Mouse (Mus musculus): ENCODE results near the gene Cul9. TPM values are rescaled to one million over a fixed set of nuclear protein-coding genes. Genes with fewer than 3 reads are reported as not detected.
A peak's percentile ranks its signal among the peaks of the same experiment; 100 is the strongest.

Gene Cul9
- polyA plus RNA-seq, 1 experiment from 2014 or later, result 3.9 TPM

- Histone ChIP-seq H3K9me3 (ENCODE audit: control insufficient read depth, low read length) (no peaks in the 10 kb centered on the region), H3K4me2 (ENCODE audit: low read length) (peak overlapping the region; percentile 61), H3K27ac (ENCODE audit: low read depth) (no peak overlapping the region), H3K36me3 (ENCODE audit: control insufficient read depth, insufficient read depth, low read length) (no peaks in the 10 kb centered on the region), H3K4me3 (ENCODE audit: low read depth, low read length) (peak overlapping the region; percentile 38), H3K4me1 (replicated peaks; ENCODE audit: control insufficient read depth, insufficient read depth, low read length) (peaks cover 8% of the 10 kb centered on the region; the same call in 1 of the 2 replicates), H3K9ac (ENCODE audit: low read length) (peak overlapping the region; percentile 30), H3K27me3 (replicated peaks; ENCODE audit: control insufficient read depth, insufficient read depth, low read length) (peaks cover 57% of the 10 kb centered on the region)
- DNase-seq (ENCODE audit: low spot score), result no peak
- WGBS, result 1% methylated on average over 32 of the region's 32 CpGs
- ATAC-seq (replicated peaks; ENCODE audit: low FRiP score, low TSS enrichment, low read depth), result no peak
Observed at GRCm38 (mm10) chr17:46460673-46461072, 85.5 kb downstream of the Cul9 start.

GRCm38 (mm10) chr17:46458439-46458838 is 87.7 kb downstream of the Cul9 start:
- peaks cover 79% of the 10 kb centered on the region for H3K27me3 ChIP-seq (replicated peaks; ENCODE audit: control insufficient read depth, insufficient read depth, low read length)
- H3K9ac ChIP-seq (ENCODE audit: low read length), result no peak overlapping the region
- WGBS, result 36% methylated on average over 3 of the region's 3 CpGs

GRCm38 (mm10) chr17:46457791-46458190 is 88.4 kb downstream of the Cul9 start:
- ATAC-seq (replicated peaks; ENCODE audit: low FRiP score, low TSS enrichment, low read depth) (no peak), DNase-seq (ENCODE audit: low spot score) (no peak)
- H3K4me1 ChIP-seq (replicated peaks; ENCODE audit: control insufficient read depth, insufficient read depth, low read length), result peaks cover 15% of the 10 kb centered on the region
- no peak overlapping the region for H3K27ac ChIP-seq (ENCODE audit: low read depth)
- H3K27me3 ChIP-seq (replicated peaks; ENCODE audit: control insufficient read depth, insufficient read depth, low read length), result peaks cover 86% of the 10 kb centered on the region
- no peak overlapping the region for H3K4me2 ChIP-seq (ENCODE audit: low read length)
- H3K36me3 ChIP-seq (ENCODE audit: control insufficient read depth, insufficient read depth, low read length), result no peaks in the 10 kb centered on the region
- no peaks in the 10 kb centered on the region for H3K9me3 ChIP-seq (ENCODE audit: control insufficient read depth, low read length)
- H3K4me3 ChIP-seq (ENCODE audit: low read depth, low read length), result no peak overlapping the region
- no peak overlapping the region for H3K9ac ChIP-seq (ENCODE audit: low read length)
- WGBS, result 14% methylated on average over 10 of the region's 10 CpGs

More at GRCm38 (mm10) chr17:46458439-46458838, 87.7 kb downstream of the Cul9 start:
- Histone ChIP-seq H3K4me2 (ENCODE audit: low read length) (no peak overlapping the region), H3K4me3 (ENCODE audit: low read depth, low read length) (no peak overlapping the region), H3K9me3 (ENCODE audit: control insufficient read depth, low read length) (no peaks in the 10 kb centered on the region), H3K27ac (ENCODE audit: low read depth) (no peak overlapping the region), H3K4me1 (replicated peaks; ENCODE audit: control insufficient read depth, insufficient read depth, low read length) (peaks cover 15% of the 10 kb centered on the region), H3K36me3 (ENCODE audit: control insufficient read depth, insufficient read depth, low read length) (no peaks in the 10 kb centered on the region)
- no peak for ATAC-seq (replicated peaks; ENCODE audit: low FRiP score, low TSS enrichment, low read depth)
- DNase-seq (ENCODE audit: low spot score), result no peak

GRCm38 (mm10) chr17:46455110-46455691 is 91.0 kb downstream of the Cul9 start:
- Histone ChIP-seq H3K4me2 (ENCODE audit: low read length) (peak overlapping the region; percentile 64), H3K9me3 (ENCODE audit: control insufficient read depth, low read length) (no peaks in the 10 kb centered on the region), H3K27me3 (replicated peaks; ENCODE audit: control insufficient read depth, insufficient read depth, low read length) (peaks cover 74% of the 10 kb centered on the region), H3K4me3 (ENCODE audit: low read depth, low read length) (peak overlapping the region; percentile 25), H3K4me1 (replicated peaks; ENCODE audit: control insufficient read depth, insufficient read depth, low read length) (peaks cover 7% of the 10 kb centered on the region; the same call in 1 of the 2 replicates), H3K9ac (ENCODE audit: low read length) (no peak overlapping the region), H3K27ac (ENCODE audit: low read depth) (no peak overlapping the region), H3K36me3 (ENCODE audit: control insufficient read depth, insufficient read depth, low read length) (no peaks in the 10 kb centered on the region)
- 1% methylated on average over 33 of the region's 33 CpGs for WGBS
- no peak for DNase-seq (ENCODE audit: low spot score)
- peak; percentile 30 for ATAC-seq (replicated peaks; ENCODE audit: low FRiP score, low TSS enrichment, low read depth)

GRCm38 (mm10) chr17:46454539-46454938 is 91.6 kb downstream of the Cul9 start:
- no peak overlapping the region for H3K27ac ChIP-seq (ENCODE audit: low read depth)
- no peak for DNase-seq (ENCODE audit: low spot score)
- no peaks in the 10 kb centered on the region for H3K9me3 ChIP-seq (ENCODE audit: control insufficient read depth, low read length)
- under 1% methylated on average over 9 of the region's 9 CpGs for WGBS
- ATAC-seq (replicated peaks; ENCODE audit: low FRiP score, low TSS enrichment, low read depth), result no peak
- H3K9ac ChIP-seq (ENCODE audit: low read length), result no peak overlapping the region
- H3K36me3 ChIP-seq (ENCODE audit: control insufficient read depth, insufficient read depth, low read length), result no peaks in the 10 kb centered on the region
- peak overlapping the region; percentile 25; the same call in 1 of the 2 replicates for H3K4me3 ChIP-seq (ENCODE audit: low read depth, low read length)
- H3K27me3 ChIP-seq (replicated peaks; ENCODE audit: control insufficient read depth, insufficient read depth, low read length), result peaks cover 67% of the 10 kb centered on the region
- H3K4me1 ChIP-seq (replicated peaks; ENCODE audit: control insufficient read depth, insufficient read depth, low read length), result peaks cover 7% of the 10 kb centered on the region; the same call in 1 of the 2 replicates
- H3K4me2 ChIP-seq (ENCODE audit: low read length), result peak overlapping the region; percentile 64

GRCm38 (mm10) chr17:46453970-46454411 is 92.2 kb downstream of the Cul9 start:
- no peak for DNase-seq (ENCODE audit: low spot score)
- WGBS, result 2% methylated on average over 26 of the region's 26 CpGs

GRCm38 (mm10) chr17:46453302-46453948 is 92.8 kb downstream of the Cul9 start:
- Histone ChIP-seq H3K27me3 (replicated peaks; ENCODE audit: control insufficient read depth, insufficient read depth, low read length) (peaks cover 56% of the 10 kb centered on the region), H3K27ac (ENCODE audit: low read depth) (no peak overlapping the region), H3K4me3 (ENCODE audit: low read depth, low read length) (no peak overlapping the region), H3K4me1 (replicated peaks; ENCODE audit: control insufficient read depth, insufficient read depth, low read length) (peaks cover 7% of the 10 kb centered on the region; the same call in 1 of the 2 replicates), H3K4me2 (ENCODE audit: low read length) (no peak overlapping the region; the same call in 1 of the 2 replicates), H3K9ac (ENCODE audit: low read length) (no peak overlapping the region), H3K36me3 (ENCODE audit: control insufficient read depth, insufficient read depth, low read length) (no peaks in the 10 kb centered on the region), H3K9me3 (ENCODE audit: control insufficient read depth, low read length) (no peaks in the 10 kb centered on the region)
- WGBS, result 4% methylated on average over 13 of the region's 13 CpGs
- DNase-seq (ENCODE audit: low spot score) (no peak), ATAC-seq (replicated peaks; ENCODE audit: low FRiP score, low TSS enrichment, low read depth) (no peak)

More at GRCm38 (mm10) chr17:46453970-46454411, 92.2 kb downstream of the Cul9 start:
- peak overlapping the region; percentile 23 for H3K4me3 ChIP-seq (ENCODE audit: low read depth, low read length)
- H3K27me3 ChIP-seq (replicated peaks; ENCODE audit: control insufficient read depth, insufficient read depth, low read length), result peaks cover 62% of the 10 kb centered on the region
- no peak overlapping the region for H3K27ac ChIP-seq (ENCODE audit: low read depth)
- ATAC-seq (replicated peaks; ENCODE audit: low FRiP score, low TSS enrichment, low read depth), result no peak
- no peaks in the 10 kb centered on the region for H3K9me3 ChIP-seq (ENCODE audit: control insufficient read depth, low read length)
- peak overlapping the region; percentile 64 for H3K4me2 ChIP-seq (ENCODE audit: low read length)
- H3K4me1 ChIP-seq (replicated peaks; ENCODE audit: control insufficient read depth, insufficient read depth, low read length), result peaks cover 7% of the 10 kb centered on the region; the same call in 1 of the 2 replicates
- no peaks in the 10 kb centered on the region for H3K36me3 ChIP-seq (ENCODE audit: control insufficient read depth, insufficient read depth, low read length)
- H3K9ac ChIP-seq (ENCODE audit: low read length), result no peak overlapping the region

- WGBS, result 28% methylated on average over 5 of the region's 5 CpGs
- DNase-seq (ENCODE audit: low spot score) (no peak), ATAC-seq (replicated peaks; ENCODE audit: low FRiP score, low TSS enrichment, low read depth) (no peak)
- H3K4me3 ChIP-seq (ENCODE audit: low read depth, low read length), result no peak overlapping the region
- peaks cover 50% of the 10 kb centered on the region for H3K27me3 ChIP-seq (replicated peaks; ENCODE audit: control insufficient read depth, insufficient read depth, low read length)
- no peaks in the 10 kb centered on the region for H3K9me3 ChIP-seq (ENCODE audit: control insufficient read depth, low read length)
- H3K36me3 ChIP-seq (ENCODE audit: control insufficient read depth, insufficient read depth, low read length), result no peaks in the 10 kb centered on the region
- H3K4me1 ChIP-seq (replicated peaks; ENCODE audit: control insufficient read depth, insufficient read depth, low read length), result peaks cover 7% of the 10 kb centered on the region; the same call in 1 of the 2 replicates
- H3K4me2 ChIP-seq (ENCODE audit: low read length), result no peak overlapping the region
- no peak overlapping the region for H3K27ac ChIP-seq (ENCODE audit: low read depth)
- H3K9ac ChIP-seq (ENCODE audit: low read length), result no peak overlapping the region
Observed at GRCm38 (mm10) chr17:46452683-46453082, 93.5 kb downstream of the Cul9 start.

Measured in intestine, embryonic 14.5 days (tissue).